Mouse (Mus musculus) effector memory CD4-positive, alpha-beta T cell, adult 5 months (primary cell): Measurements from ENCODE around the gene Agap3. TPM values are rescaled to one million over a fixed set of nuclear protein-coding genes. Genes with fewer than 3 reads are reported as not detected.

ENCODE experiments used
- polyA plus RNA-seq: library from polyadenylated mRNA; unstranded; fragments of 100-300 nt; shearing (Covaris generic); gene quantifications from one replicate; pipeline ENCODE4 v1.2.1, GENCODE M21; 2017

Agap3 gene
- polyA plus RNA-seq: 83.2 TPM

DNA sequence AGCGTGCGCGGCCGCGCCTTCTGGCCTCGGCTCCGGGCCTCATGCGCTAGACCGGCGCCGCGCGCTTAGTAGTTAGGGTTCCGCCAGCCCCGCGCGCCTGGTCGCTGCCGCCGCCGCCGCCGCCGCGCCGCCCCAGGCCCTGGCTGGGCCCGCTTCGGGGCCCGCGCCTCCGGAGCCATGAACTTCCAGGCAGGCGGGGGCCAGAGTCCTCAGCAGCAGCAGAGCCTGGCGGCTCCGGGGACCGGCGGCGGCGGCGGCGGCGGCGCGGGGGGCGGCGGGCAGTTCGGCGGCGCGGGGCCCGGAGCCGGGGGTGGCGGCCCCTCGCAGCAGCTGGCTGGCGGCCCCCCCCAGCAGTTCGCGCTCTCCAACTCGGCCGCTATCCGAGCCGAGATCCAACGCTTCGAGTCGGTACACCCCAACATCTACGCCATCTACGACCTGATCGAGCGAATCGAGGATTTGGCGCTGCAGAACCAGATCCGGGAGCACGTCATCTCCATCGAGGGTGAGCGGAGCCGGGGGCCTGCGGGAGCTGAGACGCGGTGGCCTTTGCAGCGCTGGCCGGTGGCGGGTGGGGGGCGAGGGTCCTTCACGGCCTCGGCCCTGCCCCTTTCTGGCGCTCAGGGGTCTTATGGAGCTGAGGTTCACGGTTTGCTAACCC lies at the start of gene Agap3:
Gene Agap3, plus strand, starts transcription at position 148 of the 661 bp plus-strand sequence.

DNA sequence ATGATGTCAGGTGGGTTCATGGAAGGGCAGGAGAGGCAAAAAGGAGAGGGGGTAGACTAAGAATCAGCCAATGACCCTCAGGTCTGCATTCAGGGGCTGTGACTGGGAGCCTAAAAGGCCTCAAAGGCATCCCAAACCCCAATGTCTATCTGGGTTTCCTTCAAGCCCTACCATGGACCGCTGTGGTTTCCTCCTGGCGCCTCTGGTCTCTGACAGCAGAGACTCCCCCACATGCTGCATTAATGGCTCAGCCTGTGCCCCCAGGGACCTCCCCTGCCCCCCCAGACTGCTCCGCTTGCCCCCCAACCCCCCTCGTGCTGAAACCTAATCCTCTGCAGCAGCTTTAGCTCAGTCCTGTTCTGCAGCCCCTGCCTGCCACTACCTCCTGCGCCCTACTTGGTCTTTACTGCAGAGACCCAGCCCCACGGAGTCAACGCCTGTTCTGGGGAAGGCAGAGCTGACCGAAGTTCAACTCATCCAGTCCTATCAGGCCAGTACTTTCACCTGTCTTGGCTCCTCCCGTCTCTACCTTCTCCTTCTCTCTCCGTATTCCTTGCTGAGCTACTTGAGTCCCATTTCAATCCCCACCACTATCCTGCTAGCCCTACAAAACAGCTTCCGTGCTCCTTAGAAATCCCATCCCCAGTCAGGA lies 38.8 kb upstream of the Agap3 start, which contains the start of gene Asic3:
Gene Asic3, plus strand, starts transcription at position 351 of the 652 bp plus-strand sequence.

DNA sequence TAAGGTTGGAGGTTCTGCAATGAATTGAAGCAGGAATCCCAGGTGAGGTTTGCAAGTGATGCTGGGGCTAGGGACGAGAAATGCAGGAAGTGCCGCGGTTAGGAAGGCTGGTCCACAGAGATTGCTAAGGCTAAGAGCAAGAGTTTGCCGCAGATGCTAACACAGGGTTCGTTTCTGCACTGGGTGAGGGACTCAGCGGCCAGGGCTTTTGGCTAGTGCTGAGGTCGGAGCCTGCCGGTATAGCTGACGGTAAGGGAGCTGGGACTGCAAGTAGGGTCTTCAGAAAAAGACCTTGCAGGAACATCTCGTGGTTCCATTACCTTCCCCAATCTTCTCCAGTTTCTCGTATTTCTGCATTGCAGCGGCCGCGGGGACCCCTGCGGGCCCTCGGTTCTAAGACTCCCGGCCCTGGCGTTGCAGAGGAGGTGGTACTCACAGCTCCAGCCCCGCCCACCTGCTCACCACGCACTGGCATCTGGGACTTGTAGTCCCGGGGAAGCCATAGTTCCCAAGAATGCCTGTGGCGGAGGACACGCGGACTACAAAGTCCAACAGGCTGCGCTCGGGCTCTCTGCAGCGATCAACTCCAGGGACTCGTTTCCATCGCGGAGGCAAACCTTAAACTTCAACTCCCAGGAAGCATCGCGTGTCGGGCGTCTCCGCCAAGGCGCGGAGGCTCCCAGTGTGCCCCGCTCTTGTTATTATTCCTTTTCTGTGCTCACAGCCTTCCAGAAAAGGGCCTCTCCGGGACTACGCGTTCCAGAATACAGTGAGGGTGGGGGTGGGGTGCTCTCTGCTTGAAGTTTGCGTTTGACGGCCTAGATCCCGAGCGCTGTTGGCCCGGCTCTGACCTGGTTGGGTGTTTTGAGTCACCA lies 28.6 kb upstream of the Agap3 start, which contains the start of the genes Cdk5 and Slc4a2:
Gene Cdk5, minus strand, starts transcription at position 402 of the 875 bp plus-strand sequence.
Gene Slc4a2, plus strand, starts transcription at position 709 of the 875 bp plus-strand sequence.

DNA sequence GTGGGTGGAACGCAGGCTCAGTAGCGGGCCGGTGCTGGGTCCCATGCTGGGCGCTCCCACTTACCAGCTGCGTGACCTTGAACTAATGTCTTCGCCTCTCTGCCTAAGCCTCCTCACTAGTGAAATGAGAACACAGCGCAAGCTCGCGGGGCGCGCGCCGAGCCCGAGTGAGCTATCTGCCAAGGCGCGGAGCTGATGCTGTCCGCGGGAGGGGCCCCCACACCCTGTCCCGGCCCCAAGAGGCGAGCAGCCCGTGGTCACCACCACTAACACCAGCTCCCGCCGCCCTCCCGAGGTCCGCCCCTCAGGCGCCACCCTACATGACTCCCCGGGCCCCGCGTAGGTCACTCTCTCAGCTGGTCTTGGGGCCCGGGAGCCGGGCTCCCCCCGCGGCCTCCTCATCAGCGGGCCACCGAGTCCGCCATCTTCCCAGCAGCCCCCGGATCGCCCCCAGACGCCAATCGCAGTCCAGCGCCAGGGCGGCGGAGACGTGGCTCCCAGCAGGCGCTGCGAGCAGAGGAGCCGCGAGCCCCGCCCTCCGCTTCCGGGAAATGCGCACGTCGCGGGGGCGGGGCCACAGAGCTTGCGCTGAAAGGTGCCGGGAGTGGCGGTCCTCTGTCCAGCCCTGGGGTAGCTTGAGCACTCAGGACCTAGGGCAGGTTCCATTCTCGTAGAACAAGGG lies 7.1 kb upstream of the Agap3 start, which contains the start of gene Fastk:
Gene Fastk, minus strand, starts transcription at position 542 of the 682 bp plus-strand sequence.

DNA sequence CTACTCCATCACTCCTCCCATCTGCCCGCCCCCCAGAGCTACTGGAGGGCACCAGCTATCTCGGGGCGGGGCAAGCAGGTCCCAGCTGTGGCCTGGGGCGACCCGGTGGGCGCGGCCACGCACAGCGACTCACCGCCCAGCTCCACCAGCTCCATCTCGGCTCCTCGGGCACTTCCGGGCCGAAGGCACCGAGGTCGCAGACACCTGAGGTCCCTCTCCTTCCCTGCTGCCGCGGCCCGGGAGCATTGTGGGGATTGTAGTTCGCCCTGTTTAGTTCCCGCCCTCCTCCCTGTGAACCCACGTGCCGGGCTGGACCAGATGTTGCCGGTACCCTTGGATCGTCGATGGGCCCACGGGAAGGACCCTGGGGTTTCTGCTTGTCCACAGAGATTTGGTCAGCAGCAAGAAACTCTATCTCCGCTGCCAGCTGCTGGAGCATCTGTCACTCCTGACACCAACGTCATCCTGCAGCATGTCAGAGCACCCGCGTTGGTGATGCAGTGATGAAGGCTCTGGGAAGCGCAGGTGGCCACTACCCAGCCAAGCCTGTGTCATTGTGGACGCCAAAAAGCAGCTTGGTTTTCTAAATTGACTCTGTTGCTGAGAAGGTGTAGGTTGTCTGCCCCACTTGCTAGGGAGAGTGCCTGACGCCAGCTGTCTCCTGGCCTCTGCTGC lies 4.2 kb upstream of the Agap3 start, which contains the start of gene Tmub1:
Gene Tmub1, minus strand, starts transcription at position 231 of the 675 bp plus-strand sequence.

DNA sequence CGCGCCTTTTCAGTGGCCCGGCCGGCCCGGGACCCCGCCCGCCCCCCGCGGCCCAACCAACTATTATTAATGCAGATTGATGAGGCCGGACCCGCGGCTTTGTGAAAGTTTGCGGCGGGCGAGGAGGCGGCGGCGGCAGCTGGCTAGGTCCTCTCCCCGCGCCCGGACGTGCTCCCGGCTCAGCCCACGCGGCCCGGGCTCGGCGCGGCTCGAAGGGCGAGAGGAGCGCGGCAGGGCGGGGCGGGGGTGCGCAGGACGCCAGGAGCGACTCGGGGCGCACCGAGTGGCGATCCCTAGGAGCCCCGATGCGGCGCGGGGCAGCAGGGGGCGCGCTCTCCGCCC lies 74.9 kb downstream of the Agap3 start, which contains the start of gene Gbx1:
Gene Gbx1, minus strand, starts transcription at position 314 of the 342 bp plus-strand sequence.

DNA sequence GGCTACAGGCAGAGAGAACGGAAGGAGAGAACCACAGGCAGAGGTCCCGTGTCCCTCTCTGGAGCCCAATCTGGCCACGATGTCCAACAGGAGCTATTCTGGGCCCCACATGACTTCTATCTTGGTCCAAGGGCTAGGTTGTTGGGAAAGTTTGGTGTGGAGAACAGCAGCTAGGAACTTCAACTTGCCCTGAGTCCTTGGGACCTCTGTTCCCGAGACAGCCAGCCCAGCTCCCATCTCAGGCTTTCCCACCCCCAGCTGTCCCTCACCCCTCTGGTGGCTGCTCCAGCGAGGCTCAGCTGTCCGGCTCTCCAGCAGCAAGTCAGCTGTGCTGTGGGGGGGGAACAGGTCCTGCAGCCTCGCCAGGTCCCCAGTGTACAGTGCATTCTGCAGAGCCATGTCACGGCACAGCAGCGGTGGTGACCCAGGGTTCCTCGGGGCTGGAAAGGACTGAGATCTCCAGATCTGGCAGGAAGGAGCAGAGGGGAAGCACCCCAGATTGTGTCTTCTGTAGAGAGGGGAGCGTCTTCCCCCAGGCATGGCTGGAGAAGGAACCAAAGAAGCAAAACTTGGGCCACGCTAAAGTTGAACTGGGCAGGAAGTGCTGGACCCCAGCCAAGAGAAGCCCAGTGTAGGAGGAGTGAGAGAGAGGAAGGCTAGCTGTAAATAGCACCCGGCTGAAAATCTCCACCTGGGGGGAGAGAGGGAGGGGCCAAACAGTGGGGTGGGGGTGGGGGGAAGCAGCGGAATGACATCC lies 88.6 kb downstream of the Agap3 start, which contains the start of gene Asb10:
Gene Asb10, minus strand, starts transcription at position 592 of the 757 bp plus-strand sequence.

Other genes starting within 250 kb of the Agap3 start
- gene Kcnh2, start 100.6 kb upstream of the Agap3 start, polyA plus RNA-seq: 1.1 TPM
- not detected for gene Nos3, start 87.4 kb upstream of the Agap3 start, polyA plus RNA-seq
- 0.21 TPM for gene Atg9b, start 60.0 kb upstream of the Agap3 start, polyA plus RNA-seq
- gene Abcb8, start 58.5 kb upstream of the Agap3 start, polyA plus RNA-seq: 12.3 TPM
- not detected for gene Asic3, start 38.8 kb upstream of the Agap3 start, polyA plus RNA-seq
- gene Cdk5, start 28.6 kb upstream of the Agap3 start, polyA plus RNA-seq: 63.6 TPM
- 25.1 TPM for gene Slc4a2, start 28.3 kb upstream of the Agap3 start, polyA plus RNA-seq
- gene Fastk, start 6.9 kb upstream of the Agap3 start, polyA plus RNA-seq: 95.0 TPM
- gene Tmub1, start 4.3 kb upstream of the Agap3 start, polyA plus RNA-seq: 46.2 TPM
- not detected for gene Gbx1, start 75.0 kb downstream of the Agap3 start, polyA plus RNA-seq
- gene Asb10, start 88.8 kb downstream of the Agap3 start, polyA plus RNA-seq: not detected
- not detected for gene 4931409K22Rik, start 104.6 kb downstream of the Agap3 start, polyA plus RNA-seq
- gene Abcf2, start 125.3 kb downstream of the Agap3 start, polyA plus RNA-seq: 68.3 TPM
- 28.0 TPM for gene Chpf2, start 134.6 kb downstream of the Agap3 start, polyA plus RNA-seq
- 0.70 TPM for gene Smarcd3, start 172.2 kb downstream of the Agap3 start, polyA plus RNA-seq
- 97.1 TPM for gene Nub1, start 233.4 kb downstream of the Agap3 start, polyA plus RNA-seq